Mouse (Mus musculus) neural tube, embryonic 13.5 days (tissue): ENCODE measurements around the gene Mapk6. TPM values are rescaled to one million over a fixed set of nuclear protein-coding genes. Genes with fewer than 3 reads are reported as not detected.
"Not testable (repeated sequence)": the region's sequence is repeated elsewhere in the genome, so short reads cannot be mapped to it uniquely, and the experiment has no call there.

ENCODE experiments used
- ATAC-seq: fragments of 200-750 bp; cut with Nextera tagmentation; 2 replicates; pipeline ENCODE4 v1.8.0; 2017; ENCODE audit warnings: low read depth, mild to moderate bottlenecking, moderate TSS enrichment, moderate library complexity
- H3K27ac ChIP-seq: fragments of 300-500 bp; sonication (generic); replicated peaks from 2 replicates; pipeline ENCODE4 v1.5.1; 2015; ENCODE audit warnings: moderate library complexity, mild to moderate bottlenecking, inconsistent platforms
- H3K27me3 ChIP-seq: fragments of 300-500 bp; sonication (generic); 2 replicates; pipeline ENCODE4 v1.6.1; 2015; ENCODE audit warnings: mild to moderate bottlenecking, inconsistent platforms
- H3K36me3 ChIP-seq: fragments of 300-500 bp; sonication (generic); 2 replicates; pipeline ENCODE4 v1.6.1; 2015; ENCODE audit warnings: mild to moderate bottlenecking, inconsistent platforms
- H3K4me1 ChIP-seq: fragments of 300-500 bp; sonication (generic); replicated peaks from 2 replicates; pipeline ENCODE4 v1.6.1; 2015; ENCODE audit warnings: inconsistent platforms
- H3K4me2 ChIP-seq: fragments of 300-500 bp; sonication (generic); 2 replicates; pipeline ENCODE4 v1.6.1; 2015; ENCODE audit warnings: inconsistent platforms, mild to moderate bottlenecking, moderate library complexity
- H3K4me3 ChIP-seq: fragments of 300-500 bp; sonication (generic); 2 replicates; pipeline ENCODE4 v1.5.1; 2015; ENCODE audit warnings: mild to moderate bottlenecking, inconsistent platforms
- H3K9ac ChIP-seq: fragments of 300-500 bp; sonication (generic); 2 replicates; pipeline ENCODE4 v1.6.1; 2015; ENCODE audit warnings: moderate library complexity, mild to moderate bottlenecking, inconsistent platforms
- H3K9me3 ChIP-seq: fragments of 300-500 bp; sonication (generic); 2 replicates; pipeline ENCODE4 v1.6.1; 2016; ENCODE audit warnings: inconsistent platforms
- WGBS: fragments of 180-500 bp; shearing (Covaris S2); methylation state at CpG from one replicate; pipeline ENCODE4 v1.1.7; 2015; 5-methylcytosine and 5-hydroxymethylcytosine counted together
- polyA plus RNA-seq: library from polyadenylated mRNA; unstranded; fragments of >200 nt; fragmentation: Nextera tagmentation; extraction: Ambion mirVana; gene quantifications from 2 replicates; pipeline ENCODE4 v1.2.1, GENCODE M21; 2015

The Mapk6 gene
- polyA plus RNA-seq = 168 and 170 TPM in 2 replicates

- under 1% methylated on average over 58 of the region's 58 CpGs for WGBS
- peaks cover 43% of the 10 kb centered on the region for H3K4me1 ChIP-seq
- peak within 1 kb of the TSS; percentile 94 for H3K9ac ChIP-seq
- ATAC-seq = peak; percentile 92
- H3K4me3 ChIP-seq = peak within 1 kb of the TSS; percentile 95
- peak within 1 kb of the TSS; percentile 99 for H3K27ac ChIP-seq
- no peaks in the 10 kb centered on the region for H3K9me3 ChIP-seq
- no peaks in the 10 kb centered on the region for H3K36me3 ChIP-seq
- peak within 1 kb of the TSS; percentile 79 for H3K4me2 ChIP-seq
- no peaks in the 10 kb centered on the region for H3K27me3 ChIP-seq
Observed at GRCm38 (mm10) chr9:75409852-75410378, at the start of gene Mapk6. Gene Mapk6 (minus strand): TSS chr9:75410005.

- Histone ChIP-seq H3K27ac (no peak overlapping the region), H3K9ac (no peak overlapping the region), H3K4me1 (no peaks in the 10 kb centered on the region), H3K9me3 (no peaks in the 10 kb centered on the region), H3K4me3 (no peak overlapping the region), H3K27me3 (no peaks in the 10 kb centered on the region), H3K4me2 (no peak overlapping the region), H3K36me3 (peaks cover 97% of the 10 kb centered on the region)
- no peak for ATAC-seq
- 85% methylated on average over 10 of the region's 10 CpGs for WGBS
Observed at GRCm38 (mm10) chr9:75455684-75456083, 45.9 kb upstream of the Mapk6 start.

- H3K36me3 ChIP-seq = peaks cover 92% of the 10 kb centered on the region
- 84% methylated on average over 2 of the region's 2 CpGs for WGBS
- no peaks in the 10 kb centered on the region for H3K4me1 ChIP-seq
Observed at GRCm38 (mm10) chr9:75453994-75454393, 44.2 kb upstream of the Mapk6 start.

GRCm38 (mm10) chr9:75448021-75448420 lies 38.2 kb upstream of the Mapk6 start:
- 85% methylated on average over 3 of the region's 3 CpGs for WGBS
- H3K4me2 ChIP-seq = no peak overlapping the region

More at GRCm38 (mm10) chr9:75453994-75454393, 44.2 kb upstream of the Mapk6 start:
- no peak overlapping the region for H3K4me3 ChIP-seq
- H3K27ac ChIP-seq = no peak overlapping the region
- no peak for ATAC-seq
- no peak overlapping the region for H3K9ac ChIP-seq
- H3K27me3 ChIP-seq = no peaks in the 10 kb centered on the region
- H3K4me2 ChIP-seq = no peak overlapping the region
- H3K9me3 ChIP-seq = no peaks in the 10 kb centered on the region

GRCm38 (mm10) chr9:75446574-75446973 lies 36.8 kb upstream of the Mapk6 start:
- H3K27ac ChIP-seq, ATAC-seq, H3K4me3 ChIP-seq, H3K4me2 ChIP-seq, H3K9ac ChIP-seq, H3K27me3 ChIP-seq, H3K9me3 ChIP-seq: not testable (repeated sequence)
- Histone ChIP-seq H3K4me1 (peaks cover 14% of the 10 kb centered on the region), H3K36me3 (peaks cover 61% of the 10 kb centered on the region)
- 88% methylated on average over 10 of the region's 10 CpGs for WGBS

More at GRCm38 (mm10) chr9:75448021-75448420, 38.2 kb upstream of the Mapk6 start:
- no peaks in the 10 kb centered on the region for H3K27me3 ChIP-seq
- peaks cover 75% of the 10 kb centered on the region for H3K36me3 ChIP-seq
- H3K9me3 ChIP-seq = no peaks in the 10 kb centered on the region
- H3K9ac ChIP-seq = no peak overlapping the region
- no peak overlapping the region for H3K27ac ChIP-seq
- H3K4me1 ChIP-seq = peaks cover 2% of the 10 kb centered on the region; the same call in 1 of the 2 replicates
- H3K4me3 ChIP-seq = no peak overlapping the region
- ATAC-seq = no peak

GRCm38 (mm10) chr9:75444981-75445380 lies 35.2 kb upstream of the Mapk6 start:
- ATAC-seq = no peak
- 92% methylated on average over 15 of the region's 15 CpGs for WGBS
- H3K36me3 ChIP-seq = peaks cover 52% of the 10 kb centered on the region

GRCm38 (mm10) chr9:75441691-75442131 lies 31.9 kb upstream of the Mapk6 start:
- WGBS = under 1% methylated on average over 31 of the region's 31 CpGs

More at GRCm38 (mm10) chr9:75444981-75445380, 35.2 kb upstream of the Mapk6 start:
- Histone ChIP-seq H3K27me3 (no peaks in the 10 kb centered on the region), H3K9me3 (no peaks in the 10 kb centered on the region), H3K9ac (no peak overlapping the region), H3K4me1 (peaks cover 14% of the 10 kb centered on the region), H3K4me2 (no peak overlapping the region), H3K4me3 (no peak overlapping the region), H3K27ac (no peak overlapping the region)

GRCm38 (mm10) chr9:75440796-75441666 lies 31.2 kb upstream of the Mapk6 start, which contains the start of gene Leo1:
Gene Leo1 (plus strand): TSS chr9:75441524.
- WGBS = under 1% methylated on average over 39 of the region's 45 CpGs
- Histone ChIP-seq H3K9ac (peak within 1 kb of the TSS; percentile 87), H3K27me3 (no peaks in the 10 kb centered on the region), H3K4me3 (peak within 1 kb of the TSS; percentile 76), H3K27ac (peak within 1 kb of the TSS; percentile 90), H3K4me2 (peak within 1 kb of the TSS; percentile 93), H3K9me3 (no peaks in the 10 kb centered on the region), H3K36me3 (peaks cover 15% of the 10 kb centered on the region), H3K4me1 (peaks cover 14% of the 10 kb centered on the region)
- ATAC-seq = peak; percentile 95

More at GRCm38 (mm10) chr9:75441691-75442131, 31.9 kb upstream of the Mapk6 start:
- H3K9ac ChIP-seq = peak overlapping the region; percentile 87
- ATAC-seq = peak; percentile 88
- H3K4me1 ChIP-seq = peaks cover 14% of the 10 kb centered on the region
- peak overlapping the region; percentile 90 for H3K27ac ChIP-seq
- H3K4me2 ChIP-seq = peak overlapping the region; percentile 93
- no peaks in the 10 kb centered on the region for H3K9me3 ChIP-seq
- peak overlapping the region; percentile 76 for H3K4me3 ChIP-seq
- H3K27me3 ChIP-seq = no peaks in the 10 kb centered on the region
- H3K36me3 ChIP-seq = peaks cover 20% of the 10 kb centered on the region

GRCm38 (mm10) chr9:75437653-75438385 lies 28.0 kb upstream of the Mapk6 start:
- Histone ChIP-seq H3K4me1 (peaks cover 17% of the 10 kb centered on the region), H3K9me3 (no peaks in the 10 kb centered on the region), H3K4me2 (no peak overlapping the region), H3K4me3 (no peak overlapping the region), H3K36me3 (no peaks in the 10 kb centered on the region), H3K9ac (no peak overlapping the region), H3K27ac (no peak overlapping the region), H3K27me3 (no peaks in the 10 kb centered on the region)
- ATAC-seq = no peak
- 28% methylated on average over 6 of the region's 6 CpGs for whole genome bisulfite sequencing

- no peak for ATAC-seq
- no peaks in the 10 kb centered on the region for H3K27me3 ChIP-seq
- no peak overlapping the region for H3K27ac ChIP-seq
- no peaks in the 10 kb centered on the region for H3K9me3 ChIP-seq
- no peak overlapping the region for H3K4me3 ChIP-seq
- H3K4me1 ChIP-seq = peaks cover 6% of the 10 kb centered on the region; the same call in 1 of the 2 replicates
- H3K9ac ChIP-seq = no peak overlapping the region
- H3K4me2 ChIP-seq = 0 out of 2 replicates have a peak overlapping the region, but pooled peaks have one; percentile 3
- 5% methylated on average over 12 of the region's 12 CpGs for WGBS
- H3K36me3 ChIP-seq = no peaks in the 10 kb centered on the region
Observed at GRCm38 (mm10) chr9:75435918-75436317, 26.1 kb upstream of the Mapk6 start.

GRCm38 (mm10) chr9:75435291-75435690 lies 25.5 kb upstream of the Mapk6 start:
- WGBS = 79% methylated on average over 4 of the region's 4 CpGs
- peaks cover 6% of the 10 kb centered on the region; the same call in 1 of the 2 replicates for H3K4me1 ChIP-seq
- H3K9me3 ChIP-seq = no peaks in the 10 kb centered on the region
- H3K36me3 ChIP-seq = no peaks in the 10 kb centered on the region
- no peak overlapping the region for H3K9ac ChIP-seq
- H3K4me3 ChIP-seq = no peak overlapping the region
- H3K4me2 ChIP-seq = no peak overlapping the region
- no peaks in the 10 kb centered on the region for H3K27me3 ChIP-seq
- ATAC-seq = no peak
- H3K27ac ChIP-seq = no peak overlapping the region
